Mouse (Mus musculus) olfactory bulb, adult 2 months (tissue): Measurements from ENCODE around the gene H2-Q4. TPM values are rescaled to one million over a fixed set of nuclear protein-coding genes. Genes with fewer than 3 reads are reported as not detected.
A peak's percentile ranks its signal among the peaks of the same experiment; 100 is the strongest.
"Not testable (repeated sequence)": the region's sequence is repeated elsewhere in the genome, so short reads cannot be mapped to it uniquely, and the experiment has no call there.

Source experiments
- H3K27ac ChIP-seq: fragments of 200-500 bp; 2 replicates; pipeline ENCODE4 v1.5.1; 2012; ENCODE audit warnings: low read depth, low read length; ENCODE audit not compliant: insufficient read depth
- H3K4me1 ChIP-seq: fragments of 200-500 bp; 2 replicates; pipeline ENCODE4 v1.6.1; 2012; ENCODE audit warnings: low read length; ENCODE audit not compliant: control insufficient read depth, insufficient read depth
- H3K4me3 ChIP-seq: fragments of 200-500 bp; 2 replicates; pipeline ENCODE4 v1.5.1; 2012; ENCODE audit warnings: mild to moderate bottlenecking, low read depth, low read length, moderate library complexity; ENCODE audit not compliant: insufficient read depth
- CTCF ChIP-seq: fragments of 200-500 bp; IDR thresholded peaks from 2 replicates; pipeline ENCODE4 v1.5.1; 2012; ENCODE audit warnings: low read depth, mild to moderate bottlenecking, low read length, moderate library complexity; ENCODE audit not compliant: insufficient read depth
- POLR2A ChIP-seq: fragments of 200-500 bp; IDR thresholded peaks from 2 replicates; pipeline ENCODE4 v1.6.1; 2012; ENCODE audit warnings: mild to moderate bottlenecking, low read depth, low read length, moderate library complexity; ENCODE audit not compliant: insufficient read depth
- WGBS: fragments of 180-500 bp; shearing (Covaris S2); methylation state at CpG from one replicate; pipeline ENCODE4 v1.1.7; 2018; 5-methylcytosine and 5-hydroxymethylcytosine counted together
- polyA plus RNA-seq: library from polyadenylated mRNA; stranded (reverse); fragments of >200 nt; gene quantifications from 2 replicates; pipeline ENCODE4 v1.2.4, GENCODE M21; 2012; ENCODE audit warnings: low replicate concordance; ENCODE audit not compliant: missing spikeins, insufficient read depth, insufficient read length

H2-Q4 gene
- polyA plus RNA-seq, 1 experiment: not detected

GRCm38 (mm10) chr17:35359470-35359862, 20.0 kb upstream of the H2-Q4 start:
- no peak overlapping the region for H3K27ac ChIP-seq
- H3K4me3 ChIP-seq: peak overlapping the region; percentile 16
- 26% methylated on average over 21 of the region's 21 CpGs for WGBS
- no peak for TF ChIP-seq POLR2A
- no peak for TF ChIP-seq CTCF
- H3K4me1 ChIP-seq: peaks cover 7% of the 10 kb centered on the region

DNA sequence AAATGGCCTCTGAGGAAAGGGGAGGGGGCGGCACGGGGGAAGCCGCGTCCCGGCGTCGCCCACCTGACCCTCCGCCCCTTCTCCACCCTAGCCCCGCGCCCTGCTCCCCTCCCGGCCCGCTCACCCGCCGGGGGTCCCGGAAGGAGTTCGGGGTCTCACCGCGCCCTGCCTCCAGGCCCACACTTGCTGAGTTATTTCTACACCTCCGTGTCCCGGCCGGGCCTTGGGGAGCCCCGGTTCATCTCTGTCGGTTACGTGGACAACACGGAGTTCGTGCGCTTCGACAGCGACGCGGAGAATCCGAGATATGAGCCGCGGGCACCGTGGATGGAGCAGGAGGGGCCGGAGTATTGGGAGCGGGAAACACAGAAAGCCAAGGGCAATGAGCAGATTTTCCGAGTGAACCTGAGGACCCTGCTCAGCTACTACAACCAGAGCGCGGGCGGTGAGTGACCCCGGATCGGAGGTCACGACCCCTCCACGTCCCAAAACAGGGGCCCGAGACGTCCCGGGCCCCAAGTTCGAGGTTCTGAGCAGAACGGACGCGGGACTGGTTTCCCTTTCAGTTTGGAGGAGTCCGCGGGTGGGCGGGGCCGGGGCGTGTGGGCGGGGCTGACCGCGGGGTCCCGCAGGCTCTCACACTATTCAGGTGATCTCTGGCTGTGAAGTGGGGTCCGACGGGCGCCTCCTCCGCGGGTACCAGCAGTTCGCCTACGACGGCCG, 473 bp downstream of the H2-Q4 start:
- Histone ChIP-seq H3K27ac (no peak overlapping the region), H3K4me1 (peaks cover 10% of the 10 kb centered on the region), H3K4me3 (peak overlapping the region; percentile 56)
- TF ChIP-seq CTCF (no peak), POLR2A (no peak)
- WGBS: 1% methylated on average over 69 of the region's 70 CpGs

GRCm38 (mm10) chr17:35389796-35390195, 10.4 kb downstream of the H2-Q4 start:
- not testable (repeated sequence) for H3K27ac ChIP-seq, H3K4me3 ChIP-seq, H3K4me1 ChIP-seq
- WGBS: 5% methylated on average over 7 of the region's 7 CpGs

GRCm38 (mm10) chr17:35392671-35393070, 13.3 kb downstream of the H2-Q4 start:
- not testable (repeated sequence) for H3K4me1 ChIP-seq, H3K27ac ChIP-seq, H3K4me3 ChIP-seq
- 88% methylated on average over 2 of the region's 2 CpGs for WGBS

DNA sequence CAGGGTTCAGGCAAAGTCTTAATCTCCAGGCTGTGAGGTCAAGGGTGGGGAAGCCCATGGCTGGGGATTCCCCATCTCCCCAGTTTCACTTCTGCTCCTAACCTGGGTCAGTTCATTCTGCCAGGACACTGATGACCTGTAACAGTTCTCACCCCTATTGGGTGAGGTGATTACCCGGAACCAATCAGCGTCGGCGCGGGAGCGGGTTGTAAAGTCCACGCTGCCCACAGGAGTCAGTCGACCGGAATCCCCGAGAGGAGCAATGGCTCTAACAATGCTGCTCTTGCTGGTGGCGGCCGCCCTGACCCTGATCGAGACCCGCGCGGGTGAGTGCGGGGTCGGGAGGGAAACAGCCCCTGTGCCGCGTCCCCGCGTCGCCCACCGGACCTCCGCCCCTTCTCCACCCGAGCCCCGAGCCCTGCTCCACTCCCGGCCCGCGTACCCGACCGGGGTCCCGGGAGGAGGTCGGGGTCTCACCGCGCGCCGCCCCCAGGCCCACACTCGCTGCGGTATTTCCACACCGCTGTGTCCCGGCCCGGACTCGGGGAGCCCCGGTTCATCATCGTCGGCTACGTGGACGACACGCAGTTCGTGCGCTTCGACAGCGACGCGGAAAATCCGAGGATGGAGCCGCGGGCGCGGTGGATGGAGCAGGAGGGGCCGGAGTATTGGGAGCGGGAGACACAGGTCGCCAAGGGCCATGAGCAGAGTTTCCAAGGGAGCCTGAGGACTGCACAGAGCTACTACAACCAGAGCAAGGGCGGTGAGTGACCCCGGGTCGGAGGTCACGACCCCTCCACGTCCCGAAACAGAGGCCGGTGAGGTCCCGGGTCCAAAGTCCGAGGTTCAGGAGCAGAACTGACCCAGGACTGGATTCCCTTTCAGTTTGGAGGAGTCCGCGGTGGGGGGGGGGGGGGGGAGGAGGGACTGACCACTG, 14.7 kb downstream of the H2-Q4 start:
- H3K27ac ChIP-seq, H3K4me1 ChIP-seq: not testable (repeated sequence)
- H3K4me3 ChIP-seq: peak overlapping the region; percentile 22
- 2% methylated on average over 58 of the region's 75 CpGs for WGBS

DNA sequence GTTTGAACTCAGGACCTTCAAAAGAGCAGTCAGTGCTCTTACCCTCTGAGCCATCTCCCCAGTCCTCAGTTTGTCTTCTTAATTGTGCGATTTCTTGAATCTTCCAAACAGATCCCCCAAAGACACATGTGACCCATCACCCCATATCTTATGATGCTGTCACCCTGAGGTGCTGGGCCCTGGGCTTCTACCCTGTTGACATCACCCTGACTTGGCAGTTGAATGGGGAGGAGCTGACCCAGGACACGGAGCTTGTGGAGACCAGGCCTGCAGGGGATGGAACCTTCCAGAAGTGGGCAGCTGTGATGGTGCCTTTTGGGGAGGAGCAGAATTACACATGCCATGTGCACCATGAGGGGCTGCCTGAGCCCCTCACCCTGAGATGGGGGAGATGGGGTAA, 17.5 kb downstream of the H2-Q4 start:
- not testable (repeated sequence) for H3K27ac ChIP-seq, H3K4me3 ChIP-seq, H3K4me1 ChIP-seq
- WGBS: 91% methylated on average over 2 of the region's 2 CpGs

- H3K27ac ChIP-seq, H3K4me3 ChIP-seq, H3K4me1 ChIP-seq: not testable (repeated sequence)
- WGBS: no CpG with 5 or more reads among the region's 1 CpGs
Measured at GRCm38 (mm10) chr17:35413057-35413456, 33.6 kb downstream of the H2-Q4 start.

- not testable (repeated sequence) for H3K27ac ChIP-seq, H3K4me1 ChIP-seq, H3K4me3 ChIP-seq
- 60% methylated on average over 3 of the region's 10 CpGs for WGBS
Measured at GRCm38 (mm10) chr17:35415273-35416129, 36.1 kb downstream of the H2-Q4 start.

DNA sequence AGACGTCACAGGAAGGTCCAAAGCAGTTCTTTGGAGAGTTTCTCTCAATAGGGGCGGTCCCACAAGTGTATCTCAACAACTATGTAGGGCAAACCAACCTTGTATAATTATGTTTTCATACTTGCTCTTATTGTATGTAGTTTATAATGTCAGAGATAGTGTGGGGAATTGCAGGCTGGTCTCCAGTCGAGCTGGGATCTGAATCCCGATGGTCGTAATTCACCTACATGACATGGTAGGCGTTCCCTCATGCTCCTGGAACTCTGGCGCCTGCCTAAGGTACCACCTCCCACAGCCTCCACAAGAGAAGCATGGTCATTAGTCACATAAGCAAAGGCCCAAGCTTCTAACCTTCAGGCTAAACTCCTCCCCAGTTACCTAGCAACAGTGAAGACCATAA, 39.4 kb downstream of the H2-Q4 start:
- WGBS: 87% methylated on average over 7 of the region's 7 CpGs
- H3K4me3 ChIP-seq: no peak overlapping the region
- H3K27ac ChIP-seq: no peak overlapping the region
- H3K4me1 ChIP-seq: no peaks in the 10 kb centered on the region
- TF ChIP-seq POLR2A: no peak

- WGBS: 69% methylated on average over 4 of the region's 4 CpGs
- not testable (repeated sequence) for H3K4me3 ChIP-seq, H3K4me1 ChIP-seq, H3K27ac ChIP-seq
Measured at GRCm38 (mm10) chr17:35419564-35419963, 40.1 kb downstream of the H2-Q4 start.
